Mouse (Mus musculus) cerebellum, adult 2 months (tissue): ENCODE measurements around the gene Dlk1. TPM values are rescaled to one million over a fixed set of nuclear protein-coding genes. Genes with fewer than 3 reads are reported as not detected.

Experiments
- DNase-seq, 2 experiments: peaks; one replicate each; pipeline ENCODE4 v3.0.0; 2021
- H3K27ac ChIP-seq: fragments of 200-500 bp; 2 replicates; pipeline ENCODE4 v1.5.1; 2012; ENCODE audit warnings: low read length, control low read depth, inconsistent platforms; ENCODE audit not compliant: insufficient read depth
- H3K27me3 ChIP-seq: fragments of 200-500 bp; 2 replicates; pipeline ENCODE4 v1.6.1; 2012; ENCODE audit warnings: inconsistent platforms, mild to moderate bottlenecking, low read length, moderate library complexity; ENCODE audit not compliant: control insufficient read depth, insufficient read depth
- H3K4me1 ChIP-seq: fragments of 200-500 bp; 2 replicates; pipeline ENCODE4 v1.6.1; 2011; ENCODE audit warnings: low read length; ENCODE audit not compliant: control insufficient read depth, insufficient read depth
- H3K4me3 ChIP-seq: fragments of 200-500 bp; replicated peaks from 2 replicates; pipeline ENCODE3; 2011; ENCODE audit warnings: mild to moderate bottlenecking, low read depth, low read length, control low read depth; ENCODE audit not compliant: insufficient read depth
- CTCF ChIP-seq: fragments of 200-500 bp; IDR thresholded peaks from 2 replicates; pipeline ENCODE4 v1.5.1; 2011; ENCODE audit warnings: low read depth, mild to moderate bottlenecking, control low read depth, low read length, moderate library complexity, borderline replicate concordance; ENCODE audit not compliant: insufficient read depth
- POLR2A ChIP-seq: fragments of 200-500 bp; IDR thresholded peaks from 2 replicates; pipeline ENCODE4 v1.6.1; 2011; ENCODE audit warnings: low read length, control low read depth, borderline replicate concordance; ENCODE audit not compliant: insufficient read depth
- WGBS: fragments of 180-500 bp; shearing (Covaris S2); methylation state at CpG from one replicate; pipeline ENCODE4 v1.1.7; 2018; 5-methylcytosine and 5-hydroxymethylcytosine counted together
- polyA plus RNA-seq: library from polyadenylated mRNA; depleted of rRNA; stranded (reverse); fragments of >200 nt; gene quantifications from 2 replicates; pipeline ENCODE4 v1.2.3, GENCODE M21; 2012; rRNA removed

The Dlk1 gene
- polyA plus RNA-seq, 1 experiment: 23.7 TPM

GRCm38 (mm10) chr12:109511456-109511855, 58.8 kb downstream of the Dlk1 start:
- Histone ChIP-seq H3K4me1 (no peaks in the 10 kb centered on the region), H3K27me3 (no peaks in the 10 kb centered on the region), H3K4me3 (no peak overlapping the region), H3K27ac (no peak overlapping the region)
- WGBS: 85% methylated on average over 8 of the region's 8 CpGs
- TF ChIP-seq POLR2A: no peak
- no peak for TF ChIP-seq CTCF
- DNase-seq: no peak

- H3K4me3 ChIP-seq: no peak overlapping the region
- H3K27ac ChIP-seq: no peak overlapping the region
- WGBS: 45% methylated on average over 13 of the region's 13 CpGs
- no peak for DNase-seq
- no peaks in the 10 kb centered on the region for H3K4me1 ChIP-seq
- TF ChIP-seq CTCF: no peak
- H3K27me3 ChIP-seq: no peaks in the 10 kb centered on the region
These were observed 59.7 kb downstream of the Dlk1 start for GRCm38 (mm10) chr12:109512151-109512907.

Other genes with a start within 250 kb of the Dlk1 start
- gene Rtl1, start 147.5 kb downstream of the Dlk1 start, polyA plus RNA-seq: 0.40 and 0.67 TPM in 2 replicates